Mouse (Mus musculus) hindbrain, embryonic 11.5 days (tissue): ENCODE data around the gene Pcyt2. TPM values are rescaled to one million over a fixed set of nuclear protein-coding genes. Genes with fewer than 3 reads are reported as not detected.
"Not testable (repeated sequence)": the region's sequence is repeated elsewhere in the genome, so short reads cannot be mapped to it uniquely, and the experiment has no call there.

Source experiments
- ATAC-seq: fragments of 200-750 bp; cut with Nextera tagmentation; 2 replicates; pipeline ENCODE4 v1.8.0; 2017; ENCODE audit warnings: mild to moderate bottlenecking, moderate TSS enrichment, moderate library complexity; ENCODE audit not compliant: low FRiP score
- DNase-seq: peaks from one replicate; pipeline ENCODE4 v3.0.0-alpha.2; 2015; ENCODE audit warnings: low spot score
- H3K27ac ChIP-seq: fragments of 300-500 bp; sonication (generic); 2 replicates; pipeline ENCODE4 v1.5.1; 2014; ENCODE audit warnings: mild to moderate bottlenecking, low read depth, low read length
- H3K27me3 ChIP-seq: fragments of 300-500 bp; sonication (generic); 2 replicates; pipeline ENCODE4 v1.6.1; 2014; ENCODE audit warnings: mild to moderate bottlenecking, low read length, moderate library complexity, mixed read lengths; ENCODE audit not compliant: control insufficient read depth, insufficient read depth
- H3K36me3 ChIP-seq: fragments of 300-500 bp; sonication (generic); 2 replicates; pipeline ENCODE4 v1.6.1; 2014; ENCODE audit warnings: mild to moderate bottlenecking, low read length, moderate library complexity, mixed read lengths; ENCODE audit not compliant: control insufficient read depth, insufficient read depth
- H3K4me1 ChIP-seq: fragments of 300-500 bp; sonication (generic); replicated peaks from 2 replicates; pipeline ENCODE4 v1.6.1; 2014; ENCODE audit warnings: low read length, mixed read lengths; ENCODE audit not compliant: control insufficient read depth, insufficient read depth
- H3K4me2 ChIP-seq: fragments of 300-500 bp; sonication (generic); replicated peaks from 2 replicates; pipeline ENCODE4 v1.6.1; 2014; ENCODE audit warnings: mild to moderate bottlenecking, low read depth, low read length
- H3K4me3 ChIP-seq: fragments of 300-500 bp; sonication (generic); 2 replicates; pipeline ENCODE4 v1.5.1; 2014; ENCODE audit warnings: low read depth, low read length
- H3K9ac ChIP-seq: fragments of 300-500 bp; sonication (generic); 2 replicates; pipeline ENCODE4 v1.6.1; 2014; ENCODE audit warnings: low read depth, low read length
- H3K9me3 ChIP-seq: fragments of 300-500 bp; sonication (generic); 2 replicates; pipeline ENCODE4 v1.6.1; 2016; ENCODE audit warnings: low read length; ENCODE audit not compliant: control insufficient read depth
- WGBS: fragments of 180-500 bp; shearing (Covaris S2); extraction: QIAGEN DNeasy Blood & Tissue Kit; methylation state at CpG from one replicate; pipeline ENCODE4 v1.1.7; 2014; 5-methylcytosine and 5-hydroxymethylcytosine counted together
- polyA plus RNA-seq: library from polyadenylated mRNA; unstranded; fragments of >200 nt; fragmentation: Nextera tagmentation; extraction: Ambion mirVana; gene quantifications from 2 replicates; pipeline ENCODE4 v1.2.1, GENCODE M21; 2014

Gene Pcyt2
- polyA plus RNA-seq, 1 experiment from 2014 or later, result 104 TPM

GRCm38 (mm10) chr11:120600716-120601115 is 17.0 kb downstream of the Pcyt2 start:
- H3K4me2 ChIP-seq, result no peak overlapping the region
- no peaks in the 10 kb centered on the region for H3K9me3 ChIP-seq
- 98% methylated on average over 3 of the region's 3 CpGs for WGBS
- H3K36me3 ChIP-seq, result peaks cover 7% of the 10 kb centered on the region; the same call in 1 of the 2 replicates
- ATAC-seq (no peak), DNase-seq (no peak)
- H3K4me3 ChIP-seq, result no peak overlapping the region
- no peak overlapping the region for H3K9ac ChIP-seq
- H3K27me3 ChIP-seq, result no peaks in the 10 kb centered on the region
- H3K27ac ChIP-seq, result no peak overlapping the region
- peaks cover 7% of the 10 kb centered on the region; the same call in 1 of the 2 replicates for H3K4me1 ChIP-seq

- peaks cover 10% of the 10 kb centered on the region for H3K36me3 ChIP-seq
- H3K27me3 ChIP-seq, result no peaks in the 10 kb centered on the region
- peaks cover 7% of the 10 kb centered on the region; the same call in 1 of the 2 replicates for H3K4me1 ChIP-seq
- peak overlapping the region; percentile 76 for H3K4me2 ChIP-seq
- ATAC-seq (no peak), DNase-seq (no peak)
- peak overlapping the region; percentile 64 for H3K9ac ChIP-seq
- H3K27ac ChIP-seq, result no peak overlapping the region
- WGBS, result 48% methylated on average over 17 of the region's 17 CpGs
- H3K9me3 ChIP-seq, result no peaks in the 10 kb centered on the region
- peak overlapping the region; percentile 100 for H3K4me3 ChIP-seq
Measured at GRCm38 (mm10) chr11:120598990-120599549, 18.7 kb downstream of the Pcyt2 start.

- Histone ChIP-seq H3K4me2 (peak within 1 kb of the TSS; percentile 92), H3K27ac (peak within 1 kb of the TSS; percentile 88), H3K9me3 (no peaks in the 10 kb centered on the region), H3K9ac (peak within 1 kb of the TSS; percentile 99), H3K27me3 (no peaks in the 10 kb centered on the region), H3K4me1 (peaks cover 7% of the 10 kb centered on the region; the same call in 1 of the 2 replicates), H3K4me3 (peak within 1 kb of the TSS; percentile 100), H3K36me3 (peaks cover 12% of the 10 kb centered on the region)
- DNase-seq (peak; percentile 98), ATAC-seq (peak; percentile 98)
- under 1% methylated on average over 77 of the region's 88 CpGs for whole genome bisulfite sequencing
Measured at GRCm38 (mm10) chr11:120598283-120598989, 19.3 kb downstream of the Pcyt2 start, which contains the start of the genes Alyref and Anapc11. Gene Alyref, minus strand, starts transcription at chr11:120598365. Gene Anapc11, plus strand, starts transcription at chr11:120598421.

GRCm38 (mm10) chr11:120597240-120598235 is 20.2 kb downstream of the Pcyt2 start:
- Histone ChIP-seq H3K4me2 (peak overlapping the region; percentile 92), H3K9me3 (no peaks in the 10 kb centered on the region), H3K9ac (peak overlapping the region; percentile 99), H3K27me3 (no peaks in the 10 kb centered on the region), H3K4me3 (peak overlapping the region; percentile 100), H3K36me3 (peaks cover 15% of the 10 kb centered on the region), H3K27ac (peak overlapping the region; percentile 88), H3K4me1 (peaks cover 7% of the 10 kb centered on the region; the same call in 1 of the 2 replicates)
- ATAC-seq (peak; percentile 73), DNase-seq (no peak)
- 6% methylated on average over 59 of the region's 99 CpGs for WGBS

- Histone ChIP-seq H3K4me2 (no peak overlapping the region), H3K9me3 (no peaks in the 10 kb centered on the region), H3K27me3 (no peaks in the 10 kb centered on the region), H3K9ac (no peak overlapping the region), H3K4me3 (no peak overlapping the region), H3K27ac (no peak overlapping the region), H3K4me1 (no peaks in the 10 kb centered on the region), H3K36me3 (peaks cover 27% of the 10 kb centered on the region)
- ATAC-seq (no peak), DNase-seq (no peak)
- 94% methylated on average over 6 of the region's 6 CpGs for WGBS
Measured at GRCm38 (mm10) chr11:120588531-120588930, 29.2 kb downstream of the Pcyt2 start.

DNA sequence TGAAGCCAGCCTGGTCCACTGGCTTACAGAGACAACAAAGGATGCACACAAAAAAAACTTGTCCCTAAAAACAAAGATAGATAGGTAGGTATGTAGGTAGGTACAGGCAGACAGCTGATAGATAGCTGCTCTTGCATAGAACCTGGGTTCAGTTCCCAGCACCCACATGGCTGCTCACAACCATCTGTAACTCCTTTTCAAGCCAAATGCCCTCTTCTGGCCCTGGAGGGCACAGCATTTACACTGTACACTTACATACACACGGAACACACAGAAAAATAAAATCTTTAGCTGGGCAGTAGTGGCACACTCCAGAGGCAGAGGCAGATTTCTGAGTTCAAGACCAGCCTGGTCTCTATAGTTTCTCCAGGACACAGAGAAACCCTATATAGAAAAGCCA is 33.8 kb downstream of the Pcyt2 start:
- Histone ChIP-seq H3K36me3 (peaks cover 21% of the 10 kb centered on the region), H3K4me3 (no peak overlapping the region), H3K27me3 (no peaks in the 10 kb centered on the region), H3K9ac (no peak overlapping the region), H3K4me2 (no peak overlapping the region), H3K4me1 (peaks cover 6% of the 10 kb centered on the region), H3K27ac (no peak overlapping the region), H3K9me3 (no peaks in the 10 kb centered on the region)
- DNase-seq, result no peak
- WGBS, result 90% methylated on average over 1 of the region's 1 CpGs
- ATAC-seq, result no peak

DNA sequence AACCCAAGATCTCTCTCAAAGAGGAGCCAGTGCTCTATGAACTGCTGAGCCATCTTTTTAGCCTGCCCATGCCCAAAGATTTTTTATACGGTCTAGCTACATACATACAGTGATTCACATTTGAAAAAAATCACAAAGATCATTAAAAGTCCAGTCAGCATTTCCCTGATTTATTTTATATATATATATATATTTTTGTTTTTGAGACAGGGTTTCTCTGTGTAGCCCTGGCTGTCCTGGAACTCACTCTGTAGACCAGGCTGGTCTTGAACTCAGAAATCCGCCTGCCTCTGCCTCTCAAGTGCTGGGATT is 34.8 kb downstream of the Pcyt2 start:
- H3K4me1 ChIP-seq, DNase-seq, H3K9me3 ChIP-seq, ATAC-seq, H3K4me3 ChIP-seq, H3K27ac ChIP-seq, H3K9ac ChIP-seq, H3K4me2 ChIP-seq, H3K27me3 ChIP-seq: not testable (repeated sequence)
- WGBS, result 81% methylated on average over 2 of the region's 2 CpGs
- H3K36me3 ChIP-seq, result peaks cover 25% of the 10 kb centered on the region

GRCm38 (mm10) chr11:120582268-120582981 is 35.3 kb downstream of the Pcyt2 start:
- peak overlapping the region; percentile 82 for H3K27ac ChIP-seq
- H3K9me3 ChIP-seq, result no peaks in the 10 kb centered on the region
- DNase-seq, result peak; percentile 33
- peak overlapping the region; percentile 94; the same call in 1 of the 2 replicates for H3K4me3 ChIP-seq
- H3K4me1 ChIP-seq, result peaks cover 6% of the 10 kb centered on the region
- peaks cover 26% of the 10 kb centered on the region for H3K36me3 ChIP-seq
- no peaks in the 10 kb centered on the region for H3K27me3 ChIP-seq
- H3K9ac ChIP-seq, result peak overlapping the region; percentile 98
- peak overlapping the region; percentile 96 for H3K4me2 ChIP-seq
- no peak for ATAC-seq
- WGBS, result 73% methylated on average over 8 of the region's 8 CpGs
